Mouse (Mus musculus) forebrain, embryonic 11.5 days (tissue): ENCODE measurements at regions not wholly inside any gene's neighbourhood (a gene's known extent, or its start where the extent isn't known, plus 50 kb on each side); places are given as distances from the start of the nearest gene placed in this dataset.

Experiments
- ATAC-seq: fragments of 200-750 bp; cut with Nextera tagmentation; replicated peaks from 2 replicates; pipeline ENCODE4 v1.8.0; 2017; ENCODE audit warnings: moderate TSS enrichment; ENCODE audit not compliant: low FRiP score
- DNase-seq: peaks from one replicate; pipeline ENCODE4 v3.0.0-alpha.2; 2017; ENCODE audit warnings: low spot score
- H3K27ac ChIP-seq: fragments of 300-500 bp; sonication (generic); 2 replicates; pipeline ENCODE4 v1.5.1; 2014; ENCODE audit warnings: low read depth, low read length
- H3K27me3 ChIP-seq: fragments of 300-500 bp; sonication (generic); 2 replicates; pipeline ENCODE4 v1.6.1; 2014; ENCODE audit warnings: mild to moderate bottlenecking, low read length, mixed read lengths; ENCODE audit not compliant: control insufficient read depth, insufficient read depth
- H3K36me3 ChIP-seq: fragments of 300-500 bp; sonication (generic); 2 replicates; pipeline ENCODE4 v1.6.1; 2014; ENCODE audit warnings: mild to moderate bottlenecking, low read length, moderate library complexity, mixed read lengths; ENCODE audit not compliant: control insufficient read depth, insufficient read depth
- H3K4me1 ChIP-seq: fragments of 300-500 bp; sonication (generic); replicated peaks from 2 replicates; pipeline ENCODE4 v1.6.1; 2014; ENCODE audit warnings: low read length, mixed read lengths; ENCODE audit not compliant: control insufficient read depth, insufficient read depth
- H3K4me2 ChIP-seq: fragments of 300-500 bp; sonication (generic); 2 replicates; pipeline ENCODE4 v1.6.1; 2014; ENCODE audit warnings: low read depth, mild to moderate bottlenecking, low read length, moderate library complexity, mixed read lengths; ENCODE audit not compliant: severe bottlenecking
- H3K4me3 ChIP-seq: fragments of 300-500 bp; sonication (generic); 2 replicates; pipeline ENCODE4 v1.5.1; 2014; ENCODE audit warnings: low read depth, low read length
- H3K9ac ChIP-seq: fragments of 300-500 bp; sonication (generic); 2 replicates; pipeline ENCODE4 v1.6.1; 2014; ENCODE audit warnings: low read length
- H3K9me3 ChIP-seq: fragments of 300-500 bp; sonication (generic); 2 replicates; pipeline ENCODE4 v1.6.1; 2016; ENCODE audit warnings: low read length, mixed read lengths; ENCODE audit not compliant: control insufficient read depth
- WGBS: fragments of 180-500 bp; shearing (Covaris S2); extraction: QIAGEN DNeasy Blood & Tissue Kit; methylation state at CpG from one replicate; pipeline ENCODE4 v1.1.7; 2014; 5-methylcytosine and 5-hydroxymethylcytosine counted together

- H3K4me3 ChIP-seq, result no peak overlapping the region
- no peak overlapping the region for H3K27ac ChIP-seq
- 91% methylated on average over 3 of the region's 3 CpGs for WGBS
- no peaks in the 10 kb centered on the region for H3K4me1 ChIP-seq
- no peak for ATAC-seq
- no peak overlapping the region for H3K4me2 ChIP-seq
- H3K27me3 ChIP-seq, result no peaks in the 10 kb centered on the region
- DNase-seq, result no peak
- no peaks in the 10 kb centered on the region for H3K36me3 ChIP-seq
- no peak overlapping the region for H3K9ac ChIP-seq
- H3K9me3 ChIP-seq, result no peaks in the 10 kb centered on the region
Measured at GRCm38 (mm10) chr8:10885452-10885851, 122.8 kb downstream of the Irs2 start.

- no peak for ATAC-seq
- WGBS, result 75% methylated on average over 7 of the region's 7 CpGs
- no peak overlapping the region for H3K9ac ChIP-seq
- no peaks in the 10 kb centered on the region for H3K27me3 ChIP-seq
- no peak overlapping the region for H3K4me2 ChIP-seq
- H3K27ac ChIP-seq, result no peak overlapping the region
- H3K9me3 ChIP-seq, result no peaks in the 10 kb centered on the region
- no peak overlapping the region for H3K4me3 ChIP-seq
- no peak for DNase-seq
- no peaks in the 10 kb centered on the region for H3K36me3 ChIP-seq
- no peaks in the 10 kb centered on the region for H3K4me1 ChIP-seq
Measured at GRCm38 (mm10) chr8:10883418-10883817, 124.8 kb downstream of the Irs2 start.

DNA sequence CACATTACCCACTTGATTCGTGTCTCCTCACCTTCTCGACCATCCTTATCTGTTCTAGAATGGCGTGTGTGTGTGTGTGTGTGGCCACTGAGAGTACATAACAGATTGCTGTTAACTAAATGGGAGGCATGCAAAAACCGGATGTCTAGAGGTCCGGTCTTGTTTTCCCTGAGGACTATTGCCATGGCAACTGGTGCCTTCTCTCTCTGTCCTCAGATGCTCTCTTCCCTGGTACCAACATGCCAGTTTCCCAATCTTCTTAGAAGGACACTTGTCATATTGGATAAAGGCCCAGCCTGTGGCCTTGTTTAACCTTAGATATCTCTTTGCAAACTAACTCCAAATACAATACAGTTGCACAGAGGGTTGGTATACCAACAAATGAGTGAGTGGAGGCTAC lies 125.9 kb downstream of the Irs2 start:
- ATAC-seq (no peak), DNase-seq (no peak)
- Histone ChIP-seq H3K27ac (no peak overlapping the region), H3K9ac (no peak overlapping the region), H3K27me3 (no peaks in the 10 kb centered on the region), H3K9me3 (no peaks in the 10 kb centered on the region), H3K4me2 (no peak overlapping the region), H3K4me3 (no peak overlapping the region), H3K4me1 (no peaks in the 10 kb centered on the region), H3K36me3 (no peaks in the 10 kb centered on the region)
- WGBS, result 85% methylated on average over 5 of the region's 5 CpGs

GRCm38 (mm10) chr8:10879883-10880282 lies 128.4 kb downstream of the Irs2 start:
- Histone ChIP-seq H3K4me2 (no peak overlapping the region), H3K36me3 (no peaks in the 10 kb centered on the region), H3K4me3 (no peak overlapping the region), H3K9me3 (no peaks in the 10 kb centered on the region), H3K4me1 (no peaks in the 10 kb centered on the region), H3K9ac (no peak overlapping the region), H3K27ac (no peak overlapping the region), H3K27me3 (no peaks in the 10 kb centered on the region)
- DNase-seq, result no peak
- no peak for ATAC-seq
- 43% methylated on average over 6 of the region's 6 CpGs for WGBS

DNA sequence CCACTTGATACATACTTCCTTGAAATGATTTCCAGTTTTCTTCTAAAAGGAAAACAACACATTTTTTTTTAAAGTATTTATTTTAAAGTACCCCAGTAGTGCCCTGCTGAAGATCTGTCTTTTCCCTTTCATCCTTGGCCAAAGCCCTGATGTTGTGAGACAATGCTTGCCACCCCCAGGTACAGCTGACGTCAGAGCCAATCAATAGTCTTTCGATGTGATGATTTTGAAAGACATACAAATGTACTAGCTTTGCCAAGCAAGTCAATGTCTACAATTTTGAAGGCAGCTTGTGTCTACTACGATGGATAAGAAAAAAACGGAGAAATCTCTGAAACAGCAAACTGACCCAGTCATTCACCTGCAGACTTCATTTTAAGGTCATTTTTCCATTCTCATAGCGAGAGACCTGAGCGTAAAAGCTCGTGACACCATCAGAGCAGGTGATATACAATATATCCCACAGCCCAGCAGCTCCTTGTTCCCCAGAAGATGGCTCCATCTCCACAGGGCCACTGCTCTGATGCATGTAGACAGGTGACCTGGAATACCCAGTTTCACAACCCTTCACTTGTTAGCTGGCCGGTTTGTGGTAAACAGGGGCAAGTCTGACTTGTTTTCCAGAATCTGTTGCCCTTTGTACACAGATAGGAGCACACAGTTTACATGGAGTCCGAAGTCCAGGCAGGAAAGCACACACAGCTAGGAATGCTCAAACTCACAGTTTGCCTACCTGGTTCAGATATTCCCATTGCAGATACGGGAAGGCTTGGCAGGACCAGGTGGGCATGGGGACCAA lies 129.0 kb downstream of the Irs2 start:
- H3K27ac ChIP-seq, result no peak overlapping the region
- no peak overlapping the region for H3K4me3 ChIP-seq
- H3K4me2 ChIP-seq, result no peak overlapping the region
- ATAC-seq, result no peak
- H3K36me3 ChIP-seq, result no peaks in the 10 kb centered on the region
- H3K27me3 ChIP-seq, result no peaks in the 10 kb centered on the region
- H3K4me1 ChIP-seq, result no peaks in the 10 kb centered on the region
- WGBS, result 88% methylated on average over 10 of the region's 10 CpGs
- no peak overlapping the region for H3K9ac ChIP-seq
- H3K9me3 ChIP-seq, result no peaks in the 10 kb centered on the region
- DNase-seq, result no peak

GRCm38 (mm10) chr8:10878371-10878770 lies 129.9 kb downstream of the Irs2 start:
- Histone ChIP-seq H3K27ac (no peak overlapping the region), H3K36me3 (no peaks in the 10 kb centered on the region), H3K4me1 (no peaks in the 10 kb centered on the region), H3K4me2 (no peak overlapping the region), H3K9me3 (no peaks in the 10 kb centered on the region), H3K4me3 (no peak overlapping the region), H3K27me3 (no peaks in the 10 kb centered on the region), H3K9ac (no peak overlapping the region)
- ATAC-seq (no peak), DNase-seq (no peak)
- WGBS, result 94% methylated on average over 4 of the region's 4 CpGs

- H3K27me3 ChIP-seq, result no peaks in the 10 kb centered on the region
- DNase-seq, result no peak
Measured at GRCm38 (mm10) chr8:10875170-10875569, 133.1 kb downstream of the Irs2 start.

GRCm38 (mm10) chr8:10871451-10871850 lies 136.8 kb downstream of the Irs2 start:
- H3K4me1 ChIP-seq, result no peaks in the 10 kb centered on the region; the same call in 1 of the 2 replicates
- H3K27ac ChIP-seq, result no peak overlapping the region
- H3K9ac ChIP-seq, result no peak overlapping the region
- no peak for DNase-seq
- no peak overlapping the region for H3K4me3 ChIP-seq
- ATAC-seq, result no peak
- H3K27me3 ChIP-seq, result no peaks in the 10 kb centered on the region
- no peaks in the 10 kb centered on the region for H3K9me3 ChIP-seq
- H3K4me2 ChIP-seq, result no peak overlapping the region
- 68% methylated on average over 7 of the region's 7 CpGs for WGBS
- H3K36me3 ChIP-seq, result no peaks in the 10 kb centered on the region

More at GRCm38 (mm10) chr8:10875170-10875569, 133.1 kb downstream of the Irs2 start:
- Histone ChIP-seq H3K4me1 (no peaks in the 10 kb centered on the region; the same call in 1 of the 2 replicates), H3K9ac (no peak overlapping the region), H3K4me3 (no peak overlapping the region), H3K36me3 (no peaks in the 10 kb centered on the region), H3K27ac (no peak overlapping the region), H3K9me3 (no peaks in the 10 kb centered on the region), H3K4me2 (no peak overlapping the region)
- no peak for ATAC-seq
- 80% methylated on average over 6 of the region's 6 CpGs for WGBS

- Histone ChIP-seq H3K4me3 (no peak overlapping the region), H3K4me2 (no peak overlapping the region), H3K27ac (no peak overlapping the region), H3K36me3 (no peaks in the 10 kb centered on the region), H3K27me3 (no peaks in the 10 kb centered on the region), H3K9ac (no peak overlapping the region), H3K4me1 (no peaks in the 10 kb centered on the region; the same call in 1 of the 2 replicates), H3K9me3 (no peaks in the 10 kb centered on the region)
- ATAC-seq, result no peak
- WGBS, result 76% methylated on average over 13 of the region's 13 CpGs
- no peak for DNase-seq
Measured at GRCm38 (mm10) chr8:10870423-10871055, 137.7 kb downstream of the Irs2 start.
